Mouse (Mus musculus) c-Kit-positive CD71-negative TER-119-negative erythroid progenitor cells, embryonic 14.5 days (primary cell): ENCODE measurements around the gene Uroc1.

ENCODE experiments used
- DNase-seq: peaks from one replicate; pipeline ENCODE4 v3.0.0-alpha.2; 2013; ENCODE audit warnings: low read depth

Gene Uroc1

GRCm38 (mm10) chr6:90358142-90358541, 25.1 kb downstream of the Uroc1 start:
- no peak for DNase-seq

GRCm38 (mm10) chr6:90359445-90359844, 26.4 kb downstream of the Uroc1 start:
- no peak for DNase-seq

- DNase-seq, result no peak
Measured at GRCm38 (mm10) chr6:90360024-90360781, 27.1 kb downstream of the Uroc1 start.

- no peak for DNase-seq
Measured at GRCm38 (mm10) chr6:90360922-90361614, 28.0 kb downstream of the Uroc1 start.

GRCm38 (mm10) chr6:90363301-90363700, 30.2 kb downstream of the Uroc1 start:
- DNase-seq, result no peak

- DNase-seq, result peak; percentile 93
Measured at GRCm38 (mm10) chr6:90368976-90369724, 36.1 kb downstream of the Uroc1 start, which contains the start of gene Zxdc. Gene Zxdc (plus strand): TSS chr6:90369492.

GRCm38 (mm10) chr6:90369725-90370553, 36.9 kb downstream of the Uroc1 start:
- no peak for DNase-seq

GRCm38 (mm10) chr6:90374647-90375046, 41.6 kb downstream of the Uroc1 start:
- peak; percentile 19 for DNase-seq

- no peak for DNase-seq
Measured at GRCm38 (mm10) chr6:90377708-90378107, 44.6 kb downstream of the Uroc1 start.

- DNase-seq, result no peak
Measured at GRCm38 (mm10) chr6:90381465-90381864, 48.4 kb downstream of the Uroc1 start.

GRCm38 (mm10) chr6:90390629-90391028, 57.5 kb downstream of the Uroc1 start:
- DNase-seq, result no peak

- DNase-seq, result no peak
Measured at GRCm38 (mm10) chr6:90393948-90394347, 60.9 kb downstream of the Uroc1 start.

GRCm38 (mm10) chr6:90395751-90396150, 62.7 kb downstream of the Uroc1 start:
- no peak for DNase-seq

- DNase-seq, result no peak
Measured at GRCm38 (mm10) chr6:90397291-90397690, 64.2 kb downstream of the Uroc1 start.

- DNase-seq, result no peak
Measured at GRCm38 (mm10) chr6:90408632-90409031, 75.5 kb downstream of the Uroc1 start.

- no peak for DNase-seq
Measured at GRCm38 (mm10) chr6:90410972-90411371, 77.9 kb downstream of the Uroc1 start.

- no peak for DNase-seq
Measured at GRCm38 (mm10) chr6:90411926-90412325, 78.8 kb downstream of the Uroc1 start.
